Mouse (Mus musculus): Measurements from ENCODE around the gene Dna2. TPM values are rescaled to one million over a fixed set of nuclear protein-coding genes. Genes with fewer than 3 reads are reported as not detected.
A peak's percentile ranks its signal among the peaks of the same experiment; 100 is the strongest.

Dna2 gene
- polyA plus RNA-seq, 1 experiment from 2014 or later = 40.7 TPM

- Histone ChIP-seq H3K36me3 (peaks cover 97% of the 10 kb centered on the region), H3K27ac (no peak overlapping the region), H3K27me3 (ENCODE audit: low read depth, poor library complexity, severe bottlenecking) (no peaks in the 10 kb centered on the region), H3K9me3 (replicated peaks) (no peaks in the 10 kb centered on the region), H3K4me3 (no peak overlapping the region), H3K4me1 (no peaks in the 10 kb centered on the region)
- no peak for DNase-seq (ENCODE audit: low spot score)
- WGBS = 89% methylated on average over 8 of the region's 9 CpGs
Measured at GRCm38 (mm10) chr10:62993991-62994390, 47.2 kb downstream of the Dna2 start.

GRCm38 (mm10) chr10:63000584-63000983 lies 53.8 kb downstream of the Dna2 start:
- no peaks in the 10 kb centered on the region for H3K4me1 ChIP-seq
- H3K4me3 ChIP-seq = no peak overlapping the region
- H3K27me3 ChIP-seq (ENCODE audit: low read depth, poor library complexity, severe bottlenecking) = no peaks in the 10 kb centered on the region
- 76% methylated on average over 9 of the region's 9 CpGs for WGBS
- H3K36me3 ChIP-seq = peaks cover 97% of the 10 kb centered on the region
- no peaks in the 10 kb centered on the region for H3K9me3 ChIP-seq (replicated peaks)
- no peak for DNase-seq (ENCODE audit: low spot score)
- no peak overlapping the region for H3K27ac ChIP-seq

GRCm38 (mm10) chr10:63003252-63003651 lies 56.4 kb downstream of the Dna2 start:
- Histone ChIP-seq H3K27ac (no peak overlapping the region), H3K4me1 (no peaks in the 10 kb centered on the region), H3K9me3 (replicated peaks) (no peaks in the 10 kb centered on the region), H3K36me3 (peaks cover 99% of the 10 kb centered on the region), H3K4me3 (no peak overlapping the region), H3K27me3 (ENCODE audit: low read depth, poor library complexity, severe bottlenecking) (no peaks in the 10 kb centered on the region)
- no peak for DNase-seq (ENCODE audit: low spot score)
- WGBS = 75% methylated on average over 9 of the region's 9 CpGs

GRCm38 (mm10) chr10:63004556-63004955 lies 57.7 kb downstream of the Dna2 start:
- Histone ChIP-seq H3K4me3 (no peak overlapping the region), H3K27ac (no peak overlapping the region), H3K9me3 (replicated peaks) (no peaks in the 10 kb centered on the region), H3K27me3 (ENCODE audit: low read depth, poor library complexity, severe bottlenecking) (no peaks in the 10 kb centered on the region), H3K4me1 (no peaks in the 10 kb centered on the region), H3K36me3 (peaks cover 99% of the 10 kb centered on the region)
- DNase-seq (ENCODE audit: low spot score) = no peak
- 87% methylated on average over 9 of the region's 9 CpGs for WGBS

- H3K4me3 ChIP-seq = no peak overlapping the region
- no peak for DNase-seq (ENCODE audit: low spot score)
- no peaks in the 10 kb centered on the region for H3K9me3 ChIP-seq (replicated peaks)
- 78% methylated on average over 3 of the region's 3 CpGs for WGBS
- no peaks in the 10 kb centered on the region for H3K4me1 ChIP-seq
- no peak overlapping the region for H3K27ac ChIP-seq
- H3K27me3 ChIP-seq (ENCODE audit: low read depth, poor library complexity, severe bottlenecking) = no peaks in the 10 kb centered on the region
- H3K36me3 ChIP-seq = peaks cover 98% of the 10 kb centered on the region
Measured at GRCm38 (mm10) chr10:63008193-63008592, 61.4 kb downstream of the Dna2 start.

- no peak overlapping the region for H3K4me3 ChIP-seq
- H3K4me1 ChIP-seq = no peaks in the 10 kb centered on the region
- H3K9me3 ChIP-seq (replicated peaks) = no peaks in the 10 kb centered on the region
- DNase-seq (ENCODE audit: low spot score) = no peak
- H3K27me3 ChIP-seq (ENCODE audit: low read depth, poor library complexity, severe bottlenecking) = no peaks in the 10 kb centered on the region
- H3K27ac ChIP-seq = no peak overlapping the region
- peaks cover 96% of the 10 kb centered on the region for H3K36me3 ChIP-seq
- WGBS = 92% methylated on average over 4 of the region's 4 CpGs
Measured at GRCm38 (mm10) chr10:63010268-63010667, 63.4 kb downstream of the Dna2 start.

- DNase-seq (ENCODE audit: low spot score) = no peak
- H3K4me3 ChIP-seq = no peak overlapping the region
- no peaks in the 10 kb centered on the region for H3K9me3 ChIP-seq (replicated peaks)
- H3K27ac ChIP-seq = no peak overlapping the region
- no peaks in the 10 kb centered on the region for H3K27me3 ChIP-seq (ENCODE audit: low read depth, poor library complexity, severe bottlenecking)
- no peaks in the 10 kb centered on the region for H3K4me1 ChIP-seq
- H3K36me3 ChIP-seq = peaks cover 96% of the 10 kb centered on the region
- 94% methylated on average over 6 of the region's 6 CpGs for WGBS
Measured at GRCm38 (mm10) chr10:63011556-63011955, 64.7 kb downstream of the Dna2 start.

- WGBS = 77% methylated on average over 3 of the region's 3 CpGs
- H3K36me3 ChIP-seq = peaks cover 94% of the 10 kb centered on the region
Measured at GRCm38 (mm10) chr10:63013476-63013875, 66.7 kb downstream of the Dna2 start.

GRCm38 (mm10) chr10:63014168-63014567 lies 67.3 kb downstream of the Dna2 start:
- 90% methylated on average over 9 of the region's 9 CpGs for WGBS
- no peaks in the 10 kb centered on the region for H3K27me3 ChIP-seq (ENCODE audit: low read depth, poor library complexity, severe bottlenecking)
- no peak overlapping the region for H3K27ac ChIP-seq
- H3K9me3 ChIP-seq (replicated peaks) = no peaks in the 10 kb centered on the region
- H3K4me3 ChIP-seq = no peak overlapping the region
- no peaks in the 10 kb centered on the region for H3K4me1 ChIP-seq
- peaks cover 92% of the 10 kb centered on the region for H3K36me3 ChIP-seq
- no peak for DNase-seq (ENCODE audit: low spot score)

More at GRCm38 (mm10) chr10:63013476-63013875, 66.7 kb downstream of the Dna2 start:
- no peak for DNase-seq (ENCODE audit: low spot score)
- H3K9me3 ChIP-seq (replicated peaks) = no peaks in the 10 kb centered on the region
- no peak overlapping the region for H3K4me3 ChIP-seq
- no peaks in the 10 kb centered on the region for H3K4me1 ChIP-seq
- no peaks in the 10 kb centered on the region for H3K27me3 ChIP-seq (ENCODE audit: low read depth, poor library complexity, severe bottlenecking)
- H3K27ac ChIP-seq = no peak overlapping the region

GRCm38 (mm10) chr10:63019304-63019703 lies 72.5 kb downstream of the Dna2 start:
- 93% methylated on average over 6 of the region's 6 CpGs for WGBS
- Histone ChIP-seq H3K27me3 (ENCODE audit: low read depth, poor library complexity, severe bottlenecking) (no peaks in the 10 kb centered on the region), H3K9me3 (replicated peaks) (no peaks in the 10 kb centered on the region), H3K4me1 (peaks cover 25% of the 10 kb centered on the region), H3K4me3 (no peak overlapping the region), H3K27ac (no peak overlapping the region), H3K36me3 (peaks cover 48% of the 10 kb centered on the region)
- DNase-seq (ENCODE audit: low spot score) = no peak

- Histone ChIP-seq H3K27ac (no peak overlapping the region), H3K4me3 (peak overlapping the region; percentile 97)
Measured at GRCm38 (mm10) chr10:63021702-63022101, 74.9 kb downstream of the Dna2 start.

GRCm38 (mm10) chr10:63022541-63023120 lies 75.8 kb downstream of the Dna2 start:
- Histone ChIP-seq H3K36me3 (peaks cover 14% of the 10 kb centered on the region), H3K9me3 (replicated peaks) (no peaks in the 10 kb centered on the region), H3K27ac (peak overlapping the region; percentile 100), H3K4me1 (peaks cover 51% of the 10 kb centered on the region), H3K27me3 (ENCODE audit: low read depth, poor library complexity, severe bottlenecking) (no peaks in the 10 kb centered on the region), H3K4me3 (peak overlapping the region; percentile 97)
- under 1% methylated on average over 27 of the region's 27 CpGs for WGBS
- no peak for DNase-seq (ENCODE audit: low spot score)

More at GRCm38 (mm10) chr10:63021702-63022101, 74.9 kb downstream of the Dna2 start:
- Histone ChIP-seq H3K9me3 (replicated peaks) (no peaks in the 10 kb centered on the region), H3K4me1 (peaks cover 46% of the 10 kb centered on the region), H3K27me3 (ENCODE audit: low read depth, poor library complexity, severe bottlenecking) (no peaks in the 10 kb centered on the region), H3K36me3 (peaks cover 24% of the 10 kb centered on the region)
- no peak for DNase-seq (ENCODE audit: low spot score)
- 83% methylated on average over 4 of the region's 4 CpGs for WGBS

GRCm38 (mm10) chr10:63023121-63023748 lies 76.4 kb downstream of the Dna2 start:
- Histone ChIP-seq H3K36me3 (peaks cover 9% of the 10 kb centered on the region; the same call in 1 of the 2 replicates), H3K4me1 (peaks cover 51% of the 10 kb centered on the region), H3K27ac (peak overlapping the region; percentile 100), H3K4me3 (peak overlapping the region; percentile 97), H3K27me3 (ENCODE audit: low read depth, poor library complexity, severe bottlenecking) (no peaks in the 10 kb centered on the region), H3K9me3 (replicated peaks) (no peaks in the 10 kb centered on the region)
- under 1% methylated on average over 68 of the region's 68 CpGs for WGBS
- DNase-seq (ENCODE audit: low spot score) = peak; percentile 80
